In the genomic region with DNA sequence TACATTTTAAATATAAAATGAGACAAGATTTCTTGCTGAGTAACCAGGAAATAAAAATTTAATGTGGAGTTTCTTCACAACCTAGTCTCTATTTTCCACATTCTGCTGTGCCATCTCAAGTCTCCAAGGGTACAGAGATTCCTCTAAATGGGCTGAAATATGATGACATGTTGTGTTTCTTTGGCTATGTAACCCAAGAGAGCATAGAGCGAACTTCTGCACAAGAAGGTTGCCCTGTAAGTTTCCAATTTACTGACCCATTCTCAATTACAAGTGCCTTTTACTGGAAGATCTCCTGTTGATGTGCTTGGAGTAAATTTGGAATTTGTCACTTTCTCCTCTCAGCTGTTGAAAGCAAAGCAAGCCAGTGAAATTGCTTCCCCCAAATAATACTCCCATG, we compare ENCODE assay signal across 28 mouse cellular contexts.
"Had no signal": no experiment of that assay in that cellular context is flagged by ENCODE, and none has a peak within 500 bp of the region (broad histone marks: within the 10 kb centered on the region; RNA-seq: fewer than 3 reads in every experiment).

No protein-coding gene starts in this region.

- H3K9me3 ChIP-seq: embryonic facial prominence, embryonic 10.5 days; embryonic facial prominence, embryonic 12.5 days; embryonic facial prominence, embryonic 13.5 days; embryonic facial prominence, embryonic 15.5 days; forebrain, embryonic 10.5 days; forebrain, embryonic 12.5 days; forebrain, embryonic 13.5 days; forebrain, embryonic 15.5 days had no signal

- H3K27me3 ChIP-seq: embryonic facial prominence, embryonic 12.5 days; embryonic facial prominence, embryonic 13.5 days; embryonic facial prominence, embryonic 15.5 days; forebrain, embryonic 12.5 days; forebrain, embryonic 13.5 days; forebrain, embryonic 15.5 days had no signal

- H3K36me3 ChIP-seq: embryonic facial prominence, embryonic 10.5 days; embryonic facial prominence, embryonic 12.5 days; embryonic facial prominence, embryonic 13.5 days; embryonic facial prominence, embryonic 15.5 days; forebrain, embryonic 10.5 days; forebrain, embryonic 12.5 days; forebrain, embryonic 15.5 days had no signal

- H3K4me3 ChIP-seq: embryonic facial prominence, embryonic 10.5 days; embryonic facial prominence, embryonic 12.5 days; embryonic facial prominence, embryonic 13.5 days; embryonic facial prominence, embryonic 15.5 days; erythroblast, embryonic 14.5 days; forebrain, embryonic 10.5 days; forebrain, embryonic 12.5 days; forebrain, embryonic 13.5 days; forebrain, embryonic 15.5 days; gastrocnemius, adult 2 months had no signal

- H3K27ac ChIP-seq: embryonic facial prominence, embryonic 10.5 days; embryonic facial prominence, embryonic 12.5 days; embryonic facial prominence, embryonic 13.5 days; embryonic facial prominence, embryonic 15.5 days; forebrain, embryonic 10.5 days; forebrain, embryonic 12.5 days; forebrain, embryonic 13.5 days; forebrain, embryonic 15.5 days; gastrocnemius, adult 2 months had no signal

- H3K4me2 ChIP-seq: embryonic facial prominence, embryonic 12.5 days; embryonic facial prominence, embryonic 13.5 days; embryonic facial prominence, embryonic 15.5 days; forebrain, embryonic 12.5 days; forebrain, embryonic 13.5 days; forebrain, embryonic 15.5 days had no signal

- H3K9ac ChIP-seq: embryonic facial prominence, embryonic 12.5 days; embryonic facial prominence, embryonic 13.5 days; embryonic facial prominence, embryonic 15.5 days; forebrain, embryonic 12.5 days; forebrain, embryonic 13.5 days; forebrain, embryonic 15.5 days; forebrain, postnatal 0 days had no signal

- DNase-seq: cerebellum, adult 2 months; cerebellum, adult 8-10 months; cerebellum, adult 9-10 months; cerebellum, adult 9-11 months; cerebellum, postnatal 10 days; cerebellum, postnatal 14 days; cerebellum, postnatal 25 days; cerebellum, postnatal 36 days; embryo, embryonic 11 days; forebrain, postnatal 0 days; gastrocnemius, adult 2 months; gastrocnemius, postnatal 10 days; gastrocnemius, postnatal 14 days; gastrocnemius, postnatal 25 days; gastrocnemius, postnatal 36 days; heart, adult 11 months; heart, adult 18-20 months had no signal

- ATAC-seq: forebrain, embryonic 13.5 days; forebrain, embryonic 14.5 days; forebrain, embryonic 15.5 days; forebrain, embryonic 16.5 days; forebrain, postnatal 0 days had no signal

- H3K4me1 ChIP-seq: embryonic facial prominence, embryonic 10.5 days; embryonic facial prominence, embryonic 12.5 days; embryonic facial prominence, embryonic 13.5 days; embryonic facial prominence, embryonic 15.5 days; forebrain, embryonic 10.5 days; forebrain, embryonic 12.5 days had no signal
